Mouse (Mus musculus) cerebellum, adult 2 months (tissue): ENCODE results near the gene Hist2h2ac.

Experiments used
- CTCF ChIP-seq: fragments of 200-500 bp; IDR thresholded peaks from 2 replicates; pipeline ENCODE4 v1.5.1; 2011; ENCODE audit warnings: low read depth, mild to moderate bottlenecking, control low read depth, low read length, moderate library complexity, borderline replicate concordance; ENCODE audit not compliant: insufficient read depth
- POLR2A ChIP-seq: fragments of 200-500 bp; IDR thresholded peaks from 2 replicates; pipeline ENCODE4 v1.6.1; 2011; ENCODE audit warnings: low read length, control low read depth, borderline replicate concordance; ENCODE audit not compliant: insufficient read depth

DNA sequence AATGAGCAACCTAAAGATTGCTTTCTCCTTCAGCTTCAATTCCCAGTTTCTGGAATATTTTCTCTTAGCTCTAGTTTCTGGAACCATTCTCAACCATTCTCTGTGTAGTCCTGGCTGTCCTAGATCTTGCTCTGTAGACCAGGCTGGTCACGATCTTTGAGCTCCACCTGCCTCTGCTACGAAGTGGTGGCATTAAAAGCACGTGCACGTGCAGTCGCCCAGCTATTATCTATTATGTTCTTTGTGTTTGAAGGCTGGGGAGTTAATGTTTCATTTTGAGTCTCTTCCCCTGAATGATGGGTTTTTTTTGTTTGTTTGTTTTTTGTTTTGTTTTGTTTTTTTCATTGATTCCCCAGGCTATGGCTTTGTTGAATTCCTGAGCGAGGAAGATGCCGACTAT is 47.5 kb downstream of the Hist2h2ac start:
- TF ChIP-seq CTCF (no peak), POLR2A (no peak)
